Mouse (Mus musculus): ENCODE data around the gene Prss35. TPM values are rescaled to one million over a fixed set of nuclear protein-coding genes. Genes with fewer than 3 reads are reported as not detected.

Prss35 gene
- total RNA-seq, 2 experiments from 2014 or later, result 0.49 to 1.2 TPM

DNA sequence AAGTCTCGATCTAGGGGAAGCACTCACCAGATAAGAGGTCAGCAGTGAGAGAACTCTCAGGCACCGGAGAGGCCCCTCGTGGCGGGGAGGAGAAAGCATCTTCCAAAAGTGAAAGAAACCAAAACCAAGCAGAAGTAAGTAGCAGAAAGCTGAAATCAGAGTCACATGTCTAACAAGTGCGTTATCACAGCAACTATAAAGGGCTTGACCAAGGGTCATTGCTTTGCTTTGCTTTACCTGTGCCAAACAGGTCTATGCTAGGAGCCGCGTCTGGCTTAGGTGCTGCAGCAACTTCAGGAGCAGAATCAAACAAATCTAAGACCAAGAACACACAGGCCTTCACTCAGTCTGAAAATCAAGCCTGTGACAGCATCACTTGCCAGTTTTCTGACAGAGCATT, 48.5 kb downstream of the Prss35 start:
- intact Hi-C loops (cut with DNase I), result no loop called here
- DNase-seq, result no peak

DNA sequence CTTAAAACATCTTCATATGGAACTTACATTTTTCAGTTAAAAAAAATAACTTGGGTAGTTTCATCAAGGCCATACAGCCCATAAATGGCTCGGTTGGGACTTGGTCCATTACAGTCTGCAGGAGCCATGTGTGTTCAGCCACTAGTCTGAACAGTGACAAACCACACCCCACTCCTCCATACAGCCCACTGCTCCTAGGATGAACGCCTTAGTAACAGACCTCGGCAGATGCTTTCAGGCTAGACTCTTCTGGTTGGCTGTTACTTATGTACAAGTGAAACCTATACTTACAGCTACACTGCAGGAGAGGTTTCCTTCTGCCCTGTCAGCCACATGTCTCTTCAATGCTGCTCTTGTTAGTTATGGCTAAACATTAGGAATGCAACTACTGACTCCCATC, 51.8 kb downstream of the Prss35 start:
- intact Hi-C loops (cut with DNase I), result no loop called here
- DNase-seq, result no peak

DNA sequence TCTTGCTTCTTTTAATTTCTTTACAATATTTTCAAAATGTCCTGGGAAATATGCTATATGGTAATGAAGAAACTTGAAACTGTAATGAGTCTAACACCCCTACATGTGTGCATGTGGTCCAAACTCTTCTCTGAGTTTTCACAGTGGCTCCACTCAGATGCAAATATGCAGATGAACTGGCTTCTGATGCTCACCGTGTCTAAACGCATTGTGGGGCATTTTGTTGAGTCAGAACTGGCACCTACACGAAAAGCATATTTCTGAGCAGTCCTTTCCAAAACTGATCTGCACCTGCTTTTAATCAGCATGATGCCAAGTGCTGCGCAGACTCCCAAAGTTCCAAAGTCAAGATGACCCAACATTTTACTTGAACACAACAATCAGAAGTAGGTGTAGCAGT, 54.1 kb downstream of the Prss35 start:
- no peak for DNase-seq
- intact Hi-C loops (cut with DNase I), result no loop called here

DNA sequence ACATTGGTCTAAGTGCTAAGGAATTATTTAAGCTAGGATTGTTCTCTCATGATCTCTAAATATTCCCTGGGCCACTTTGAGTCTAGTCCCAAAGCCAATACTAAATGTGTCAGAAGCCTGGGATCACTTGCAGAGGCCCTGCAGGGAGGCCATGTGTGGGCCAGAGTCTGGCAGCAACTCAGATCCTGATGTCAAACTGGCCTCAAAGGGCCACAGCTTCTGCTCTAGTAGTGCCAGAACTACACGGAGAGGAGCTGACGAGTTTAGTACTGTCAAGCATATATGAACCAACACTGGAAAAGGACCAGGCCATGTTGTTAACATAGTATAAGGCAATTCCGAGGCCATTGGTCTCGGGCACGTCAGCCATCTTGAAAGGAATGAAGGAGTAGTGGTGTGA, 54.7 kb downstream of the Prss35 start:
- intact Hi-C loops (cut with DNase I), result no loop called here
- no peak for DNase-seq

DNA sequence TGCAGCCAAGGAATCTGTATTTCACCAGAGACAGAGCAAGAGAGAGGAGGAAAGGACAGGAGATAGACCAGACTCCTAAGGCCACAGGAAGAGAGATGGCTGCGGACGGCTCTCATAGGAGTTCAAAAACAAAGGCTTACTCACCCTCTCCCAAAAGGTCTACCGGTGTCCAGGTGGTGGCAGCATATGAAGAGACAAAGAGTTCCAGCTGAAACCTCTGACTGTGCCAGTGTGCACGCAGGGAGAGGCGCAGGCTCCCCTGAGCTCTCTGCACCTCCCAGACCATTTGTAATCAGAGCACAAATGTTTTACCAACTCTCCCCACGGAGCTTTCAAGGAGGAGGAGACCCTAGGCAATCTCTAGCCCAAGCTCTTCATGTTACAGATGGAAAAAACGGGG, 55.2 kb downstream of the Prss35 start:
- intact Hi-C loops (cut with DNase I), result no loop called here
- DNase-seq, result no peak

DNA sequence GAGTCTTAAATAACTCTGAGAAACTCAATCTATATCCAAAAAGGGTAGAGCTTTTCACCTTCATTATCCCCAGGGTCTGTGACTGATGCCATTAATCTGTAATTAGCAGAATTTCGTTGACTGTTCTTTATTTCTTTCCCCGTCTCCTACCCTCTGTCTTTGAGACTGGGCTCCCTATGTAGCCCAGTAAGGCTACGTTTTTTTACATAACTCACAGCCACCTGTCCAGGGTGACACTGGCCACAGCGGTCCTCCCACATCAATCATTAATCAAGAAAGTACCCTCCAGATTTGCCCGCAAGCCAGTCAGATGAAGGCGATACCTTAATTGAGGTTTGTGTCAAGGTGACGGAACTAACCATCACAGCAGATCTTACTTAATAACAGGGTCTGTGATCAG, 55.6 kb downstream of the Prss35 start:
- intact Hi-C loops (cut with DNase I), result no loop called here
- no peak for DNase-seq

DNA sequence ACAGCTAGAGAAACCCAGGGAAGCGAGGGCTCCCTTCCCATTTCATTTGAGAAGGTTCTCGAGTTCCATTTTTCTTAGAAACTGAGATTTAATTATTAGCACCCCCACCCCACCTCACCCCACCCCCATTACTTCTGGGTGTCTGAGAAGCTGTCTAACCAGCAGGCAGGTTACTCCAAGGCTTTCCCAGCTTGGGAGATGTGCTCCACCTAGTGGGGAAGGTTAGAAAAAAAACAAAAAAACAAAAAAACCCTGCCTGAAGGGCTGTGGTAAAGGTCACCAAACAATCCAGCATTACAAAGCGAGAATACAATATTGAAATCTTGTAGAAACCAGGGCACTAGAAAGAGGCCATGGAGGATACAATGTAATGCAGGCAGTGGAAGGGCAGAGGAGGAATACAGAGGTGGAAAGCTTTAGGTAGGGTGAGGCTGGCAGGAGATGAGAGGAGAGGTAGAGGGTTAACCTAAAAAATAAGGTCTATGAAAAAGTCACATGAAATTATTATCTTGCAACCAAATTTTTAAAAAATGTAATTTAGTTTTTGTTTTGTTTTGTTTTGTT, 57.2 kb downstream of the Prss35 start:
- intact Hi-C loops (cut with DNase I), result loop anchor here (1.0 kb wide), 1 partner anchor 207 kb away; no protein-coding TSS in a partner anchor
- peak in 1 of 2 experiments; percentile 32 for DNase-seq

Other genes with a start within 250 kb of the Prss35 start
- gene Pgm3, start 171.8 kb upstream of the Prss35 start, total RNA-seq (2021), result 1 to 10 TPM; 5.8 to 8.9 TPM
- gene Rwdd2a, start 171.7 kb upstream of the Prss35 start, total RNA-seq (2021), result under 1 TPM; 0.76 to 0.83 TPM
- 10 to 100 TPM; 73.0 to 84.6 TPM for gene Me1, start 47.7 kb upstream of the Prss35 start, total RNA-seq (2021)
- gene Snap91, start 137.0 kb downstream of the Prss35 start, total RNA-seq (2021), result 10 to 100 TPM; 16.8 to 18.2 TPM

Data from heart, postnatal 14 days (tissue).